Mouse (Mus musculus) midbrain, embryonic 15.5 days (tissue): ENCODE measurements around the gene Odf3l2. TPM values are rescaled to one million over a fixed set of nuclear protein-coding genes. Genes with fewer than 3 reads are reported as not detected.

Experiments
- ATAC-seq: fragments of 200-750 bp; cut with Nextera tagmentation; replicated peaks from 2 replicates; pipeline ENCODE4 v1.8.0; 2017; ENCODE audit warnings: moderate TSS enrichment
- H3K27ac ChIP-seq: fragments of 300-500 bp; sonication (generic); 2 replicates; pipeline ENCODE4 v1.5.1; 2015; ENCODE audit warnings: mild to moderate bottlenecking, inconsistent platforms
- H3K27me3 ChIP-seq: fragments of 300-500 bp; sonication (generic); replicated peaks from 2 replicates; pipeline ENCODE4 v1.6.1; 2015; ENCODE audit warnings: inconsistent platforms
- H3K36me3 ChIP-seq: fragments of 300-500 bp; sonication (generic); replicated peaks from 2 replicates; pipeline ENCODE4 v1.6.1; 2015; ENCODE audit warnings: inconsistent platforms
- H3K4me1 ChIP-seq: fragments of 300-500 bp; sonication (generic); 2 replicates; pipeline ENCODE4 v1.6.1; 2015; ENCODE audit warnings: inconsistent platforms
- H3K4me2 ChIP-seq: fragments of 300-500 bp; sonication (generic); 2 replicates; pipeline ENCODE4 v1.6.1; 2015; ENCODE audit warnings: inconsistent platforms, mild to moderate bottlenecking, moderate library complexity
- H3K4me3 ChIP-seq: fragments of 300-500 bp; sonication (generic); 2 replicates; pipeline ENCODE4 v1.5.1; 2015; ENCODE audit warnings: mild to moderate bottlenecking, inconsistent platforms
- H3K9ac ChIP-seq: fragments of 300-500 bp; sonication (generic); 2 replicates; pipeline ENCODE4 v1.6.1; 2015; ENCODE audit warnings: mild to moderate bottlenecking, inconsistent platforms
- H3K9me3 ChIP-seq: fragments of 300-500 bp; sonication (generic); 2 replicates; pipeline ENCODE4 v1.6.1; 2016; ENCODE audit warnings: inconsistent platforms
- WGBS: fragments of 180-500 bp; shearing (Covaris S2); methylation state at CpG from one replicate; pipeline ENCODE4 v1.1.7; 2015; ENCODE audit warnings: mixed read lengths; 5-methylcytosine and 5-hydroxymethylcytosine counted together
- polyA plus RNA-seq: library from polyadenylated mRNA; unstranded; fragments of >200 nt; fragmentation: Nextera tagmentation; extraction: Ambion mirVana; gene quantifications from 2 replicates; pipeline ENCODE4 v1.2.1, GENCODE M21; 2015

Gene Odf3l2
- 0.41 and 0.44 TPM in 2 replicates for polyA plus RNA-seq

- H3K27ac ChIP-seq, result no peak within 1 kb of the TSS
- H3K36me3 ChIP-seq, result no peaks in the 10 kb centered on the region
- no peaks in the 10 kb centered on the region for H3K27me3 ChIP-seq
- no peak for ATAC-seq
- H3K4me2 ChIP-seq, result no peak within 1 kb of the TSS
- H3K9me3 ChIP-seq, result no peaks in the 10 kb centered on the region
- no peak within 1 kb of the TSS for H3K9ac ChIP-seq
- WGBS, result 79% methylated on average over 8 of the region's 8 CpGs
- no peak within 1 kb of the TSS for H3K4me3 ChIP-seq
- no peaks in the 10 kb centered on the region for H3K4me1 ChIP-seq
These were observed at the start of gene Odf3l2 for GRCm38 (mm10) chr10:79645711-79646110. Gene Odf3l2 (minus strand): TSS chr10:79645738.

GRCm38 (mm10) chr10:79694379-79694655 is 48.8 kb upstream of the Odf3l2 start:
- Histone ChIP-seq H3K4me3 (no peak overlapping the region), H3K27me3 (no peaks in the 10 kb centered on the region), H3K9me3 (no peaks in the 10 kb centered on the region), H3K4me2 (no peak overlapping the region), H3K27ac (no peak overlapping the region), H3K36me3 (no peaks in the 10 kb centered on the region), H3K9ac (no peak overlapping the region), H3K4me1 (no peaks in the 10 kb centered on the region)
- ATAC-seq, result no peak
- 88% methylated on average over 6 of the region's 6 CpGs for WGBS

- 0 out of 2 replicates have a peak, but pooled peaks cover 3% of the 10 kb centered on the region for H3K36me3 ChIP-seq
- no peak overlapping the region for H3K4me2 ChIP-seq
- no peaks in the 10 kb centered on the region for H3K9me3 ChIP-seq
- no peak for ATAC-seq
- WGBS, result 81% methylated on average over 12 of the region's 12 CpGs
- H3K4me1 ChIP-seq, result no peaks in the 10 kb centered on the region
- no peaks in the 10 kb centered on the region for H3K27me3 ChIP-seq
- no peak overlapping the region for H3K9ac ChIP-seq
- no peak overlapping the region for H3K4me3 ChIP-seq
- no peak overlapping the region for H3K27ac ChIP-seq
These were observed 48.2 kb upstream of the Odf3l2 start for GRCm38 (mm10) chr10:79693580-79694378.

GRCm38 (mm10) chr10:79691986-79692548 is 46.5 kb upstream of the Odf3l2 start:
- no peak overlapping the region for H3K4me2 ChIP-seq
- H3K36me3 ChIP-seq, result peaks cover 9% of the 10 kb centered on the region; the same call in 1 of the 2 replicates
- H3K9ac ChIP-seq, result no peak overlapping the region
- H3K27me3 ChIP-seq, result no peaks in the 10 kb centered on the region
- WGBS, result 98% methylated on average over 2 of the region's 2 CpGs
- H3K27ac ChIP-seq, result no peak overlapping the region
- ATAC-seq, result no peak
- no peaks in the 10 kb centered on the region for H3K4me1 ChIP-seq
- no peaks in the 10 kb centered on the region for H3K9me3 ChIP-seq
- no peak overlapping the region for H3K4me3 ChIP-seq

DNA sequence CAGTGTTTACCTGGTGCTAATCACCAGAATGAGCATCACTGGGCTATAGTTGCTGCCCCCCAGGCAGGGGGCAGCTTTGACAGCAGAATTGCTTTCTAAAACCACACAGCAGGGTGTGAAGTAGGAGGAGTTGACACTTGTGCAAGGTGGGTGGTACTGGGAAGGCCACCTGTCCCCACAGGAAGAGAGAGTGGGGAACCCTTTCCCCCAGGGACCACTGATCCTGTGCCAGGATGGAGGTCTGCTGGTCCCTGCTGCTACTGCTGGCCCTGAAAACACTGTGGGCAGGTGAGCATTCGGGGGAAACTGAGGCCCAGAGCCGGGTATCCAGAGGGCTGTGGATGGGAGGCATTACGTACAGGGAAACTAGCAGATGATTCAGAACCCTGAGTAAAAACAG is 43.6 kb upstream of the Odf3l2 start:
- ATAC-seq, result no peak
- Histone ChIP-seq H3K4me3 (no peak overlapping the region), H3K4me1 (peaks cover 3% of the 10 kb centered on the region), H3K27ac (no peak overlapping the region), H3K27me3 (no peaks in the 10 kb centered on the region), H3K9ac (no peak overlapping the region), H3K36me3 (peaks cover 15% of the 10 kb centered on the region; the same call in 1 of the 2 replicates), H3K4me2 (no peak overlapping the region), H3K9me3 (no peaks in the 10 kb centered on the region)
- WGBS, result 95% methylated on average over 3 of the region's 3 CpGs

DNA sequence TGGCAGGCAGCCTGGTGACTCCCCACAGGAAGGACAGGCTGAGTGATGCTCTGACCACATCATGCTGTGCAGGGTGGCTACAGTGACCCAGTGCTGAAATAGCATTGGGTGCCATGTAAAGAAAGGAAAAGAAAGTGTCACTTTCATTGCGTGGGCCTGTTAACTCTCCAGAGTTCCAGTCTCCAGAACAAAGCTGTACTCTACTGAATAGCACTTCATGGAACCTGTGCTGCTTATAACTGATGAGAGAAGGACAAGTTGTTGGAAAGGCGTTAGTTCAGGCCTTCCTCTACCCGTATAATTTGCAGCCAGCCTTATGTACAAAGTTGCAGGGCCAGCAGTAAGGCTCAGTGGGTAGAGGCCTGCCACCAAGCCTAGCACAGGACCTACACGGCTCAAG is 43.2 kb upstream of the Odf3l2 start, which contains the start of gene Gzmm:
Gene Gzmm, plus strand, starts transcription at position 301 of the 400 bp plus-strand sequence.
- no peak within 1 kb of the TSS for H3K4me3 ChIP-seq
- no peak for ATAC-seq
- peaks cover 8% of the 10 kb centered on the region for H3K4me1 ChIP-seq
- WGBS, result 84% methylated on average over 4 of the region's 4 CpGs
- no peak within 1 kb of the TSS for H3K27ac ChIP-seq
- no peaks in the 10 kb centered on the region for H3K27me3 ChIP-seq
- H3K9ac ChIP-seq, result no peak within 1 kb of the TSS
- no peaks in the 10 kb centered on the region for H3K9me3 ChIP-seq
- peaks cover 15% of the 10 kb centered on the region; the same call in 1 of the 2 replicates for H3K36me3 ChIP-seq
- H3K4me2 ChIP-seq, result no peak within 1 kb of the TSS

DNA sequence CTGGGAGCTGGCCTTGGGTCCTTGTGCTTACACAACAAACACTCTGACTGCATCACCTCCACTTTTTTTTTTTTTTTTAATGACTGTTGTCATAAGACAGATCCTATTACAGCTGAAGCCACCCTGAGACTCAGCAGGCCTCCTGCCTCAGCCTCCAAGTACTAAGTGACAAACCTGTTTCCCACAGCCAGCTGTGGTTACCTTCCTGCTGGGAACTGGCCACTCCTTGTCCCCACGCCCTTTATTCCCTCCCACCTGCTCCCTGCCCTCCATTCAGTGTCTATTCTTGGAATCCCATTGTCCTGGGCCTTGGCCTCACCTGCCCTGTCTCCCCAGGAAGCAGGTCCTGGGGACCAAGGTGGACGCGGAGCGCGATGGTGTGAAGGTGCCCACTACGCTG is 42.0 kb upstream of the Odf3l2 start:
- H3K27me3 ChIP-seq, result no peaks in the 10 kb centered on the region
- H3K4me2 ChIP-seq, result no peak overlapping the region
- H3K9ac ChIP-seq, result no peak overlapping the region
- H3K4me3 ChIP-seq, result no peak overlapping the region
- 94% methylated on average over 6 of the region's 6 CpGs for WGBS
- H3K27ac ChIP-seq, result no peak overlapping the region
- H3K4me1 ChIP-seq, result peaks cover 19% of the 10 kb centered on the region
- peaks cover 15% of the 10 kb centered on the region; the same call in 1 of the 2 replicates for H3K36me3 ChIP-seq
- ATAC-seq, result no peak
- no peaks in the 10 kb centered on the region for H3K9me3 ChIP-seq

DNA sequence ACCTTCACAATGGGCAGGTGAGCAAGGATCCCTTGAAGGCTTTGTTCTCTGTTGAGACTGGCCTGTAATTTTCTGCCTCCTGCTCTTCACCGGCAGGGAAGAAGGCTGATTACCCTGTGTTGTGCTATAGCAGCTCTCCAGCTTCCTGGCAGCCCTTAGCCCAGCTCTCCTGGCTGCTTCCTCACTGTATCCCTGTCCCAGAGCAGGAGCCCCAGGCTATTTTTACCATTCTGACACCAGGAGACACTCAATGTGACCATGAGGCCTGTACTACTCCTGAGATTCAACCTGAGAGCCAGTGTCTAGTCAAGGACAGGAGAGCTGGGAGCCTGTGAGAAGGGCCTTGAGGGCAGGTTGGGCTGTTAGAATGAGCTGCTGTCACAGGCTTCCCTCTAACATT is 41.2 kb upstream of the Odf3l2 start:
- Histone ChIP-seq H3K4me1 (peaks cover 19% of the 10 kb centered on the region), H3K4me2 (no peak overlapping the region), H3K4me3 (no peak overlapping the region), H3K9ac (no peak overlapping the region), H3K27ac (no peak overlapping the region), H3K9me3 (no peaks in the 10 kb centered on the region), H3K27me3 (no peaks in the 10 kb centered on the region), H3K36me3 (peaks cover 15% of the 10 kb centered on the region; the same call in 1 of the 2 replicates)
- no peak for ATAC-seq
- 95% methylated on average over 1 of the region's 1 CpGs for WGBS

- H3K4me3 ChIP-seq, result no peak overlapping the region
- no peak overlapping the region for H3K4me2 ChIP-seq
- WGBS, result 91% methylated on average over 2 of the region's 2 CpGs
- H3K9ac ChIP-seq, result no peak overlapping the region
- H3K27ac ChIP-seq, result no peak overlapping the region
- H3K4me1 ChIP-seq, result peaks cover 21% of the 10 kb centered on the region
- ATAC-seq, result no peak
- H3K36me3 ChIP-seq, result peaks cover 15% of the 10 kb centered on the region; the same call in 1 of the 2 replicates
- no peaks in the 10 kb centered on the region for H3K27me3 ChIP-seq
- H3K9me3 ChIP-seq, result no peaks in the 10 kb centered on the region
These were observed 40.7 kb upstream of the Odf3l2 start for GRCm38 (mm10) chr10:79686219-79686618.

GRCm38 (mm10) chr10:79684770-79685600 is 39.4 kb upstream of the Odf3l2 start:
- H3K4me3 ChIP-seq, result no peak overlapping the region
- H3K9ac ChIP-seq, result no peak overlapping the region
- WGBS, result 94% methylated on average over 25 of the region's 25 CpGs
- peaks cover 26% of the 10 kb centered on the region for H3K4me1 ChIP-seq
- H3K27me3 ChIP-seq, result no peaks in the 10 kb centered on the region
- ATAC-seq, result no peak
- no peaks in the 10 kb centered on the region for H3K9me3 ChIP-seq
- peaks cover 15% of the 10 kb centered on the region; the same call in 1 of the 2 replicates for H3K36me3 ChIP-seq
- H3K27ac ChIP-seq, result no peak overlapping the region
- H3K4me2 ChIP-seq, result no peak overlapping the region

- H3K9me3 ChIP-seq, result no peaks in the 10 kb centered on the region
- peak overlapping the region; percentile 91 for H3K4me2 ChIP-seq
- no peak overlapping the region for H3K27ac ChIP-seq
- H3K9ac ChIP-seq, result peak overlapping the region; percentile 60
- no peaks in the 10 kb centered on the region for H3K27me3 ChIP-seq
- H3K36me3 ChIP-seq, result peaks cover 14% of the 10 kb centered on the region; the same call in 1 of the 2 replicates
- peak overlapping the region; percentile 69; the same call in 1 of the 2 replicates for H3K4me3 ChIP-seq
- peaks cover 26% of the 10 kb centered on the region for H3K4me1 ChIP-seq
- no peak for ATAC-seq
- 89% methylated on average over 6 of the region's 6 CpGs for WGBS
These were observed 38.4 kb upstream of the Odf3l2 start for GRCm38 (mm10) chr10:79683726-79684640.
